Mouse (Mus musculus) C2C12 (cell line): ENCODE results near the gene Daam1. TPM values are rescaled to one million over a fixed set of nuclear protein-coding genes. Genes with fewer than 3 reads are reported as not detected.

Experiments
- H3K27me3 ChIP-seq: one replicate; pipeline ENCODE4 v1.6.1; 2011; ENCODE audit not compliant: control insufficient read depth, insufficient read depth, insufficient read length
- H3K36me3 ChIP-seq: one replicate; pipeline ENCODE4 v1.6.1; 2011; ENCODE audit not compliant: control insufficient read depth, insufficient read depth
- H3K4me3 ChIP-seq: one replicate; pipeline ENCODE4 v1.5.1; 2011; ENCODE audit warnings: mild to moderate bottlenecking, control low read depth; ENCODE audit not compliant: poor library complexity, insufficient read depth, severe bottlenecking
- H3K79me2 ChIP-seq: one replicate; pipeline ENCODE4 v1.6.1; 2011; ENCODE audit not compliant: control insufficient read depth, insufficient read depth
- H3K79me3 ChIP-seq: one replicate; pipeline ENCODE4 v1.6.1; 2011; ENCODE audit warnings: low read depth, control low read depth
- H3ac ChIP-seq: one replicate; pipeline ENCODE3; 2011; ENCODE audit warnings: low read depth; ENCODE audit not compliant: control insufficient read depth, insufficient read length
- CEBPB ChIP-seq: IDR thresholded peaks from one replicate; pipeline ENCODE4 v1.6.1; 2011; ENCODE audit warnings: low read depth, mild to moderate bottlenecking, control low read depth, moderate library complexity
- CTCF ChIP-seq: IDR thresholded peaks from one replicate; pipeline ENCODE4 v1.5.1; 2011; ENCODE audit not compliant: control insufficient read depth, insufficient read depth, insufficient read length
- FOSL1 ChIP-seq: IDR thresholded peaks from one replicate; pipeline ENCODE4 v1.8.0; 2011; ENCODE audit warnings: mild to moderate bottlenecking, low read length; ENCODE audit not compliant: poor library complexity, insufficient read depth, severe bottlenecking
- MAX ChIP-seq: IDR thresholded peaks from one replicate; pipeline ENCODE4 v1.6.1; 2011; ENCODE audit warnings: mild to moderate bottlenecking, control low read depth
- MYOD1 ChIP-seq: IDR thresholded peaks from one replicate; pipeline ENCODE4 v1.6.1; 2011; ENCODE audit warnings: low read depth; ENCODE audit not compliant: control insufficient read depth, insufficient read length
- MYOG ChIP-seq: IDR thresholded peaks from one replicate; pipeline ENCODE4 v1.6.1; 2011; ENCODE audit not compliant: control insufficient read depth, insufficient read length; ENCODE audit errors: extremely low read depth
- USF1 ChIP-seq: IDR thresholded peaks from one replicate; pipeline ENCODE4 v1.6.1; 2011; ENCODE audit warnings: low read depth, mild to moderate bottlenecking, control low read depth, moderate library complexity
- polyA plus RNA-seq: library from polyadenylated mRNA; unstranded; fragments of >200 nt; fragmentation: generic; extraction: Trizol; gene quantifications from one replicate; pipeline ENCODE4 v1.2.1, GENCODE M21; 2012; ENCODE audit warnings: missing spikeins

The Daam1 gene
- polyA plus RNA-seq, 1 experiment: 3.2 TPM

DNA sequence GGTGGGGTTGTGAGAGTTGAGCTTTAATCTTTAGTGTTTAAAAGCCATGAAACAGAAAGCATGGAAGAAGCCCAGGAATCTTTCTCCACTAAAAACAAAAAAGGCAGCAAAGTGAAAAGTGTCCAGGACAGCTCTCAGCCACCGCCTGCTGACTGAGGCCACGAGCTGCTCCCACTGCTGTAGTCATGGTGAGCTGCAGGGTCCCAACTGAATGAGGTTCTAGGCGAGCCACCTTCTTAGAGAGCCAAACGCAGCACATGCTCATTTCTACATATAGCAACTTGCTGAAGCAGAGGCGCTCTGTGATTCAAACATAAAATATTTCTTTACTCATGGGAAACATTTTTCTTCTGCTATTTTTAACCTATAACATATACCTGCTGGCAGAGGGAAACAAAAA lies 150.9 kb downstream of the Daam1 start:
- no peak overlapping the region for H3ac ChIP-seq
- H3K27me3 ChIP-seq: no peaks in the 10 kb centered on the region
- TF ChIP-seq CEBPB (no peak), MYOG (no peak), USF1 (no peak), CTCF (no peak), FOSL1 (no peak), MAX (no peak), MYOD1 (no peak)
- H3K36me3 ChIP-seq: peaks cover 59% of the 10 kb centered on the region
- H3K79me2 ChIP-seq: no peaks in the 10 kb centered on the region
- no peaks in the 10 kb centered on the region for H3K79me3 ChIP-seq
- no peak overlapping the region for H3K4me3 ChIP-seq

- Histone ChIP-seq H3K79me3 (no peaks in the 10 kb centered on the region), H3K36me3 (peaks cover 52% of the 10 kb centered on the region), H3K4me3 (no peak overlapping the region), H3K79me2 (no peaks in the 10 kb centered on the region), H3K27me3 (no peaks in the 10 kb centered on the region), H3ac (no peak overlapping the region)
- TF ChIP-seq USF1: no peak
- TF ChIP-seq FOSL1: no peak
- TF ChIP-seq MYOG: no peak
- no peak for TF ChIP-seq CEBPB
- TF ChIP-seq MYOD1: no peak
- TF ChIP-seq CTCF: no peak
- TF ChIP-seq MAX: no peak
Measured at GRCm38 (mm10) chr12:71983102-71983715, 152.3 kb downstream of the Daam1 start.

DNA sequence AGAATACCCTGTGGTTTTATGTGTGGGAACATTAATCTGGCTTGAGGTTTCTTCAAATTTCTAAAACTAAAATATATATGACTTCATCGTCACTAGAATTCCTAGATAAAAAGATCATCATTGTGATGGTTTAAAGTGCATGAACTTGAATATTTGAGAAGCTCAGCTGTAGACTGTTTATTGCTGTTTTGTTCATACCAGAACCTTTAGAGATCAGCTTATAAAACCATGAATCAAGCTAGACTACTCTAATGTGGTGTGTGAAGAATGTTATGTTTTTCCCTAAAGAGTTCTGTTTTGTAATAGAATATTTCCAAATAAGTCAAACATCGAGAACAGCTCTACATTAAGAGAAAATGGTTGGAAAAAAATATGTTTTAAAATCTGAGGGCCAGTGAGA lies 156.3 kb downstream of the Daam1 start:
- no peak overlapping the region for H3ac ChIP-seq
- H3K79me3 ChIP-seq: no peaks in the 10 kb centered on the region
- H3K27me3 ChIP-seq: no peaks in the 10 kb centered on the region
- H3K79me2 ChIP-seq: no peaks in the 10 kb centered on the region
- TF ChIP-seq CTCF (no peak), MYOD1 (no peak), USF1 (no peak), MAX (no peak), FOSL1 (no peak), CEBPB (no peak), MYOG (no peak)
- H3K4me3 ChIP-seq: no peak overlapping the region
- H3K36me3 ChIP-seq: peaks cover 70% of the 10 kb centered on the region

GRCm38 (mm10) chr12:71987885-71988284 lies 157.0 kb downstream of the Daam1 start:
- Histone ChIP-seq H3K79me2 (no peaks in the 10 kb centered on the region), H3K4me3 (no peak overlapping the region), H3K79me3 (no peaks in the 10 kb centered on the region), H3K36me3 (peaks cover 71% of the 10 kb centered on the region), H3K27me3 (no peaks in the 10 kb centered on the region), H3ac (no peak overlapping the region)
- TF ChIP-seq MAX (no peak), MYOD1 (no peak), MYOG (no peak), CEBPB (no peak), USF1 (no peak), FOSL1 (no peak), CTCF (no peak)

- no peak overlapping the region for H3K4me3 ChIP-seq
- peaks cover 69% of the 10 kb centered on the region for H3K36me3 ChIP-seq
- no peaks in the 10 kb centered on the region for H3K79me2 ChIP-seq
- H3ac ChIP-seq: no peak overlapping the region
- TF ChIP-seq FOSL1: no peak
- no peak for TF ChIP-seq MYOD1
- no peak for TF ChIP-seq MYOG
- no peak for TF ChIP-seq CTCF
- no peak for TF ChIP-seq MAX
- TF ChIP-seq CEBPB: no peak
- TF ChIP-seq USF1: no peak
- no peaks in the 10 kb centered on the region for H3K79me3 ChIP-seq
- H3K27me3 ChIP-seq: no peaks in the 10 kb centered on the region
Measured at GRCm38 (mm10) chr12:71989596-71989995, 158.7 kb downstream of the Daam1 start.

GRCm38 (mm10) chr12:71992599-71993210 lies 161.8 kb downstream of the Daam1 start:
- H3K79me3 ChIP-seq: no peaks in the 10 kb centered on the region
- no peak for TF ChIP-seq CTCF
- no peak for TF ChIP-seq MYOD1
- no peak for TF ChIP-seq FOSL1
- no peak for TF ChIP-seq USF1
- TF ChIP-seq CEBPB: no peak
- TF ChIP-seq MYOG: no peak
- TF ChIP-seq MAX: no peak
- no peaks in the 10 kb centered on the region for H3K27me3 ChIP-seq
- H3K36me3 ChIP-seq: peaks cover 45% of the 10 kb centered on the region
- H3ac ChIP-seq: no peak overlapping the region
- H3K4me3 ChIP-seq: no peak overlapping the region
- H3K79me2 ChIP-seq: no peaks in the 10 kb centered on the region
